Mouse (Mus musculus): ENCODE results near the gene Rhbdl2. TPM values are rescaled to one million over a fixed set of nuclear protein-coding genes. Genes with fewer than 3 reads are reported as not detected.

Gene Rhbdl2
- polyA plus RNA-seq, 1 experiment, result 6.2 TPM

GRCm38 (mm10) chr4:123812525-123812924 lies 24.9 kb downstream of the Rhbdl2 start:
- WGBS, result 76% methylated on average over 3 of the region's 3 CpGs

GRCm38 (mm10) chr4:123814030-123814501 lies 26.4 kb downstream of the Rhbdl2 start:
- TF ChIP-seq CTCF (IDR thresholded peaks at IDR 0.05; ENCODE audit: extremely low read depth, insufficient read length, insufficient replicate concordance, low read depth, low read length) (no peak), POLR2A (IDR thresholded peaks at IDR 0.05; ENCODE audit: low read depth, low read length) (no peak)
- Histone ChIP-seq H3K4me1 (ENCODE audit: control insufficient read depth, insufficient read depth, insufficient read length, low read length) (peaks cover 28% of the 10 kb centered on the region), H3K4me3 (ENCODE audit: low read depth, low read length) (no peak overlapping the region), H3K36me3 (ENCODE audit: control insufficient read depth, insufficient read depth, low read length) (0 out of 2 replicates have a peak, but pooled peaks cover 2% of the 10 kb centered on the region), H3K27me3 (ENCODE audit: control insufficient read depth, insufficient read depth, low read length) (no peaks in the 10 kb centered on the region), H3K27ac (ENCODE audit: insufficient read depth, low read depth, low read length) (no peak overlapping the region)
- WGBS, result 75% methylated on average over 7 of the region's 7 CpGs

More at GRCm38 (mm10) chr4:123812525-123812924, 24.9 kb downstream of the Rhbdl2 start:
- TF ChIP-seq POLR2A (IDR thresholded peaks at IDR 0.05; ENCODE audit: low read depth, low read length) (no peak), CTCF (IDR thresholded peaks at IDR 0.05; ENCODE audit: extremely low read depth, insufficient read length, insufficient replicate concordance, low read depth, low read length) (peak; percentile 33; the same call in 1 of the 2 replicates)
- no peak overlapping the region for H3K27ac ChIP-seq (ENCODE audit: insufficient read depth, low read depth, low read length)
- 0 out of 2 replicates have a peak, but pooled peaks cover 2% of the 10 kb centered on the region for H3K36me3 ChIP-seq (ENCODE audit: control insufficient read depth, insufficient read depth, low read length)
- no peak overlapping the region for H3K4me3 ChIP-seq (ENCODE audit: low read depth, low read length)
- no peaks in the 10 kb centered on the region for H3K27me3 ChIP-seq (ENCODE audit: control insufficient read depth, insufficient read depth, low read length)
- peaks cover 28% of the 10 kb centered on the region for H3K4me1 ChIP-seq (ENCODE audit: control insufficient read depth, insufficient read depth, insufficient read length, low read length)

- TF ChIP-seq POLR2A (IDR thresholded peaks at IDR 0.05; ENCODE audit: low read depth, low read length) (no peak), CTCF (IDR thresholded peaks at IDR 0.05; ENCODE audit: extremely low read depth, insufficient read length, insufficient replicate concordance, low read depth, low read length) (peak; percentile 33; the same call in 1 of the 2 replicates)
- H3K4me1 ChIP-seq (ENCODE audit: control insufficient read depth, insufficient read depth, insufficient read length, low read length), result peaks cover 10% of the 10 kb centered on the region; the same call in 1 of the 2 replicates
- H3K27ac ChIP-seq (ENCODE audit: insufficient read depth, low read depth, low read length), result no peak overlapping the region
- no peak overlapping the region for H3K4me3 ChIP-seq (ENCODE audit: low read depth, low read length)
- H3K27me3 ChIP-seq (ENCODE audit: control insufficient read depth, insufficient read depth, low read length), result no peaks in the 10 kb centered on the region
- WGBS, result 76% methylated on average over 4 of the region's 4 CpGs
- H3K36me3 ChIP-seq (ENCODE audit: control insufficient read depth, insufficient read depth, low read length), result no peaks in the 10 kb centered on the region
Observed at GRCm38 (mm10) chr4:123819093-123819610, 31.5 kb downstream of the Rhbdl2 start.

- no peak for TF ChIP-seq CTCF (IDR thresholded peaks at IDR 0.05; ENCODE audit: extremely low read depth, insufficient read length, insufficient replicate concordance, low read depth, low read length)
- no peak for TF ChIP-seq POLR2A (IDR thresholded peaks at IDR 0.05; ENCODE audit: low read depth, low read length)
- H3K4me1 ChIP-seq (ENCODE audit: control insufficient read depth, insufficient read depth, insufficient read length, low read length), result no peaks in the 10 kb centered on the region
- no peaks in the 10 kb centered on the region for H3K36me3 ChIP-seq (ENCODE audit: control insufficient read depth, insufficient read depth, low read length)
- WGBS, result 81% methylated on average over 8 of the region's 8 CpGs
- no peak overlapping the region for H3K4me3 ChIP-seq (ENCODE audit: low read depth, low read length)
- no peak overlapping the region for H3K27ac ChIP-seq (ENCODE audit: insufficient read depth, low read depth, low read length)
- H3K27me3 ChIP-seq (ENCODE audit: control insufficient read depth, insufficient read depth, low read length), result no peaks in the 10 kb centered on the region
Observed at GRCm38 (mm10) chr4:123842126-123842525, 54.5 kb downstream of the Rhbdl2 start.

DNA sequence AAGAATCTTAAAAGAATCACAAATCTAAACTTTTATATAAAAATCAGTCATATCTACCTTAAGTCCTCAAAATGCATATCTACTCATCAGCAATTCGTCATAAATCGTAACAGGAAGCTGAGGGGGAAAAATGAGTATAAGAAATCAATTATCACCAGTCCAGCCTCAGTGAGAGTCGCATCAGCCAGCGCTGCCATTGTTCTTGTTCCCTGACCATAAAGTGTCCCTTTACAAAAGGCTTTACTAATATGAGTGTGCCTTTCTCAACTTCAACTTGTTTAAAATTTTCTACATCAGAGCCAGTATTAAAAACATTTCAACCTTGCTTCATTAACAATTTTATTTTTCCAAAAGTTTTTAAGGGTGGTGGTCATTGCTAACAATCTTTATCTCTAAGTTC lies 69.2 kb downstream of the Rhbdl2 start:
- H3K36me3 ChIP-seq (ENCODE audit: control insufficient read depth, insufficient read depth, low read length), result no peaks in the 10 kb centered on the region
- no peak overlapping the region for H3K27ac ChIP-seq (ENCODE audit: insufficient read depth, low read depth, low read length)
- TF ChIP-seq CTCF (IDR thresholded peaks at IDR 0.05; ENCODE audit: extremely low read depth, insufficient read length, insufficient replicate concordance, low read depth, low read length), result no peak
- TF ChIP-seq POLR2A (IDR thresholded peaks at IDR 0.05; ENCODE audit: low read depth, low read length), result no peak
- H3K4me3 ChIP-seq (ENCODE audit: low read depth, low read length), result no peak overlapping the region
- H3K27me3 ChIP-seq (ENCODE audit: control insufficient read depth, insufficient read depth, low read length), result no peaks in the 10 kb centered on the region
- 56% methylated on average over 4 of the region's 4 CpGs for WGBS
- H3K4me1 ChIP-seq (ENCODE audit: control insufficient read depth, insufficient read depth, insufficient read length, low read length), result no peaks in the 10 kb centered on the region

DNA sequence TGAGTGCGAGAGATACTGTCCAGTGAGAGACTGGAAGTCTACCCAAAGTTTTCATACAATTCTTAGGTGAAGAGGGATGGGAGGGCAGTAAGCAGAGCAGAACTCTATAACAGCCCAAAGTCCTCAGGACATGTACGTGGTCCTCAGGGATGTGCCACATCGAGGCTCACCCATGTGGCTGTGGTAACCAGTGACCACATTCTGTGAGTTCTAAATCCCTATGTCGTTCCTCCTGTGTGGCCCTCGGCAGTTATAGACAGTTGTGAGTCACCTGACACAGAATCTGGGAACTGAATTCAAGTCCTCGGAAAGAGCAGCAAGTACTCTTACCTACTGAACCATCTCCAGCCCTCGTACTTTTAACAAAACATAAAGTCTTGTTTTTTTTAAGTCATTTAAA lies 70.4 kb downstream of the Rhbdl2 start:
- Histone ChIP-seq H3K4me3 (ENCODE audit: low read depth, low read length) (no peak overlapping the region), H3K27ac (ENCODE audit: insufficient read depth, low read depth, low read length) (no peak overlapping the region), H3K27me3 (ENCODE audit: control insufficient read depth, insufficient read depth, low read length) (no peaks in the 10 kb centered on the region), H3K4me1 (ENCODE audit: control insufficient read depth, insufficient read depth, insufficient read length, low read length) (no peaks in the 10 kb centered on the region), H3K36me3 (ENCODE audit: control insufficient read depth, insufficient read depth, low read length) (no peaks in the 10 kb centered on the region)
- WGBS, result 80% methylated on average over 7 of the region's 7 CpGs
- TF ChIP-seq CTCF (IDR thresholded peaks at IDR 0.05; ENCODE audit: extremely low read depth, insufficient read length, insufficient replicate concordance, low read depth, low read length), result no peak
- TF ChIP-seq POLR2A (IDR thresholded peaks at IDR 0.05; ENCODE audit: low read depth, low read length), result no peak

DNA sequence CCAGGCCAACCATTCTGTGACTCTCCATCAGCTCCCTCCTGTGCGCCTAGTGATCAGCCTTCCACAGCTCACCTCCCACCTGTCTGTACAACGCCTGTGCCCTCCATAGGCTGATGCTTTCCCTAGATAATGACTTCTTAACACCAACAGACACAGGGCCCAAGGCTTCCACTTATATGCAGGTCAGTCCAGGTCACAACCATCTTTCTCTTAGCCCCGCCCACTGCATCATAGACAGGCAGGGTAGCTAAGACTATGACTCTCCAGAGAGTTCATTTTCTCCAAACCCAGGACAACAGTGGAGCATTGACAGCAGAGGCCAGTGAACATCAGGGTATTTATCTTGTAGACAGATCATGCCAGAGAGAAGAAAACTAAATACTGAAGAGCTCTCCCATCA lies 71.7 kb downstream of the Rhbdl2 start, which contains the start of gene 4933427I04Rik:
4933427I04Rik (plus strand) TSS at position 301 of the 400 bp plus-strand sequence.
- Histone ChIP-seq H3K27me3 (ENCODE audit: control insufficient read depth, insufficient read depth, low read length) (no peaks in the 10 kb centered on the region), H3K36me3 (ENCODE audit: control insufficient read depth, insufficient read depth, low read length) (no peaks in the 10 kb centered on the region), H3K4me3 (ENCODE audit: low read depth, low read length) (no peak within 1 kb of the TSS), H3K27ac (ENCODE audit: insufficient read depth, low read depth, low read length) (no peak within 1 kb of the TSS), H3K4me1 (ENCODE audit: control insufficient read depth, insufficient read depth, insufficient read length, low read length) (no peaks in the 10 kb centered on the region)
- 74% methylated on average over 3 of the region's 3 CpGs for WGBS
- TF ChIP-seq POLR2A (IDR thresholded peaks at IDR 0.05; ENCODE audit: low read depth, low read length) (no peak), CTCF (IDR thresholded peaks at IDR 0.05; ENCODE audit: extremely low read depth, insufficient read length, insufficient replicate concordance, low read depth, low read length) (no peak)

All from small intestine, adult 2 months (tissue).